Mouse (Mus musculus): ENCODE results near the gene P2ry13.

The P2ry13 gene

GRCm38 (mm10) chr3:59210727-59211126 is at the start of gene P2ry13:
TSS of gene P2ry13 (minus strand) at chr3:59210882.
- DNase-seq (ENCODE audit: low spot score in 2 of 2): no peak

- no peak for DNase-seq (ENCODE audit: low spot score in 2 of 2)
These were observed 47.3 kb upstream of the P2ry13 start for GRCm38 (mm10) chr3:59257740-59258664.

- DNase-seq (ENCODE audit: low spot score in 2 of 2): no peak
These were observed 39.8 kb upstream of the P2ry13 start for GRCm38 (mm10) chr3:59250454-59250853.

- DNase-seq (ENCODE audit: low spot score in 2 of 2): no peak
These were observed 37.3 kb upstream of the P2ry13 start for GRCm38 (mm10) chr3:59248031-59248430.

- peak; percentile 87 to 93 for DNase-seq (ENCODE audit: low spot score in 2 of 2)
These were observed 32.7 kb upstream of the P2ry13 start for GRCm38 (mm10) chr3:59243384-59243783.

- no peak for DNase-seq (ENCODE audit: low spot score in 2 of 2)
These were observed 24.2 kb upstream of the P2ry13 start for GRCm38 (mm10) chr3:59234878-59235277.

- DNase-seq (ENCODE audit: low spot score in 2 of 2): peak in 1 of 2 experiments; percentile 43
These were observed 20.2 kb upstream of the P2ry13 start for GRCm38 (mm10) chr3:59230912-59231311.

GRCm38 (mm10) chr3:59228730-59229551 is 18.3 kb upstream of the P2ry13 start:
- peak in 1 of 2 experiments; percentile 11 for DNase-seq (ENCODE audit: low spot score in 2 of 2)

- DNase-seq (ENCODE audit: low spot score in 2 of 2): no peak
These were observed 17.0 kb upstream of the P2ry13 start for GRCm38 (mm10) chr3:59227696-59228095.

GRCm38 (mm10) chr3:59225411-59225810 is 14.7 kb upstream of the P2ry13 start:
- no peak for DNase-seq (ENCODE audit: low spot score in 2 of 2)

- no peak for DNase-seq (ENCODE audit: low spot score in 2 of 2)
These were observed 11.6 kb upstream of the P2ry13 start for GRCm38 (mm10) chr3:59222303-59222702.

- DNase-seq (ENCODE audit: low spot score in 2 of 2): no peak
These were observed 8.6 kb upstream of the P2ry13 start for GRCm38 (mm10) chr3:59219326-59219725.

GRCm38 (mm10) chr3:59217211-59217610 is 6.5 kb upstream of the P2ry13 start:
- DNase-seq (ENCODE audit: low spot score in 2 of 2): no peak

- no peak for DNase-seq (ENCODE audit: low spot score in 2 of 2)
These were observed 1.7 kb upstream of the P2ry13 start for GRCm38 (mm10) chr3:59212404-59212803.

GRCm38 (mm10) chr3:59211784-59212183 is 1.1 kb upstream of the P2ry13 start:
- no peak for DNase-seq (ENCODE audit: low spot score in 2 of 2)

GRCm38 (mm10) chr3:59210089-59210488 is 593 bp downstream of the P2ry13 start:
- no peak for DNase-seq (ENCODE audit: low spot score in 2 of 2)

GRCm38 (mm10) chr3:59208650-59209548 is 1.8 kb downstream of the P2ry13 start:
- peak in 1 of 2 experiments; percentile 44 for DNase-seq (ENCODE audit: low spot score in 2 of 2)

GRCm38 (mm10) chr3:59205941-59206340 is 4.7 kb downstream of the P2ry13 start:
- DNase-seq (ENCODE audit: low spot score in 2 of 2): no peak

- no peak for DNase-seq (ENCODE audit: low spot score in 2 of 2)
These were observed 5.8 kb downstream of the P2ry13 start for GRCm38 (mm10) chr3:59204719-59205503.

- no peak for DNase-seq (ENCODE audit: low spot score in 2 of 2)
These were observed 6.7 kb downstream of the P2ry13 start for GRCm38 (mm10) chr3:59203802-59204520.

All from right cerebral cortex, adult 2 months (tissue).